ENCODE assay signal across 18 mouse cellular contexts in genomic region chr13:103975101-103975500, GRCm38 (mm10). TPM values are rescaled to one million over a fixed set of nuclear protein-coding genes. Genes with fewer than 3 reads are reported as not detected.
A peak's percentile ranks its signal among the peaks of the same experiment; 100 is the strongest.
DNase-seq lines count a peak whose midpoint lies in the region; ATAC-seq and TF ChIP-seq lines count a peak whose summit lies in the region.
"Had no signal": no experiment of that assay in that cellular context is flagged by ENCODE, and none has a peak within 500 bp of the region (broad histone marks: within the 10 kb centered on the region; RNA-seq: fewer than 3 reads in every experiment).

No protein-coding gene starts in this region.

- TF ChIP-seq POLR2A in kidney, adult 2 months (IDR thresholded peaks at IDR 0.05; ENCODE audit: low read depth, low read length) = no peak

- H3K4me2 ChIP-seq in heart, embryonic 14.5 days (ENCODE audit: low read length) = peak overlapping the region; percentile 11
- H3K4me2 ChIP-seq: hindbrain, embryonic 14.5 days had no signal

- WGBS in heart, embryonic 14.5 days = 38% methylated on average over 10 of the region's 10 CpGs
- 85% methylated on average over 10 of the region's 10 CpGs for WGBS in kidney, adult 2 months

- no peak for ATAC-seq in heart, embryonic 14.5 days (ENCODE audit: insufficient number of reproducible peaks, insufficient read depth, low FRiP score, low read depth)
- ATAC-seq: CD4-positive, CD25-positive, alpha-beta regulatory T cell, adult 4 months; forebrain, embryonic 14.5 days; Patski had no signal

- no peaks in the 10 kb centered on the region for H3K36me3 ChIP-seq in heart, embryonic 14.5 days (ENCODE audit: control insufficient read depth, insufficient read depth, low read length)
- H3K36me3 ChIP-seq in kidney, adult 2 months (ENCODE audit: control insufficient read depth, insufficient read depth, low read length) = no peaks in the 10 kb centered on the region
- H3K36me3 ChIP-seq: midbrain, embryonic 10.5 days had no signal

- no peaks in the 10 kb centered on the region for H3K27me3 ChIP-seq in heart, embryonic 14.5 days (ENCODE audit: control insufficient read depth, insufficient read depth, low read length)
- H3K27me3 ChIP-seq in kidney, adult 2 months (replicated peaks; ENCODE audit: control insufficient read depth, insufficient read depth, low read length) = no peaks in the 10 kb centered on the region
- H3K27me3 ChIP-seq: Patski had no signal

- H3K9me3 ChIP-seq in heart, embryonic 14.5 days (ENCODE audit: control insufficient read depth, low read length) = 0 out of 2 replicates have a peak, but pooled peaks cover 3% of the 10 kb centered on the region
- H3K9me3 ChIP-seq: midbrain, embryonic 10.5 days had no signal

- no peak overlapping the region for H3K9ac ChIP-seq in heart, embryonic 14.5 days (ENCODE audit: low read length)
- H3K9ac ChIP-seq: hindbrain, embryonic 14.5 days; liver, embryonic 14.5 days had no signal

- H3K4me3 ChIP-seq in gastrocnemius, adult 2 months = no peak overlapping the region
- no peak overlapping the region for H3K4me3 ChIP-seq in heart, embryonic 14.5 days (ENCODE audit: control insufficient read depth in 1 of 2, insufficient read depth in 1 of 2, low read depth in 1 of 2, low read length in 2 of 2)
- no peak overlapping the region for H3K4me3 ChIP-seq in kidney, adult 2 months (ENCODE audit: insufficient read depth, low read depth, low read length)
- no peak overlapping the region for H3K4me3 ChIP-seq in left cerebral cortex, adult 2 months
- H3K4me3 ChIP-seq: midbrain, embryonic 10.5 days had no signal

- no peak for TF ChIP-seq CTCF in gastrocnemius, adult 2 months (IDR thresholded peaks at IDR 0.05)
- no peak for TF ChIP-seq CTCF in kidney, adult 2 months (conservative IDR thresholded peaks at IDR 0.05; ENCODE audit: insufficient read depth, insufficient read length, low read depth, low read length)
- no peak for TF ChIP-seq CTCF in left cerebral cortex, adult 2 months (IDR thresholded peaks at IDR 0.05)

- peaks cover 19 to 20% of the 10 kb centered on the region in 2 experiments for H3K4me1 ChIP-seq in heart, embryonic 14.5 days (ENCODE audit: control insufficient read depth in 2 of 2, insufficient read depth in 2 of 2, low read length in 2 of 2)
- peaks cover 4% of the 10 kb centered on the region; the same call in 1 of the 2 replicates for H3K4me1 ChIP-seq in kidney, adult 2 months (ENCODE audit: control insufficient read depth, insufficient read depth, low read length)
- H3K4me1 ChIP-seq: midbrain, embryonic 10.5 days had no signal

- no peak for DNase-seq in gastrocnemius, adult 2 months
- no peak for DNase-seq in gastrocnemius, postnatal 25 days
- DNase-seq in heart, postnatal 36 days = no peak
- DNase-seq in kidney, postnatal 10 days = peak; percentile 39
- no peak for DNase-seq in kidney, adult 2 months
- DNase-seq in heart, postnatal 10 days = peak; percentile 35 to 45
- no peak for DNase-seq in left cerebral cortex, adult 2 months (ENCODE audit: extremely low spot score in 1 of 2, low spot score in 2 of 2)
- DNase-seq: adrenal gland, adult 8-10 months; cerebellum, adult 8-10 months; right cerebral cortex, postnatal 14 days had no signal

- H3K27ac ChIP-seq in gastrocnemius, adult 2 months = peak overlapping the region; percentile 10; the same call in 1 of the 2 replicates
- peak overlapping the region; percentile 5 to 10; a peak in 1 of 4 replicates for H3K27ac ChIP-seq in heart, embryonic 14.5 days (replicated peaks in 1 of 2; ENCODE audit: control insufficient read depth in 1 of 2, insufficient read depth in 1 of 2, low read depth in 2 of 2, low read length in 2 of 2)
- no peak overlapping the region for H3K27ac ChIP-seq in kidney, adult 2 months (ENCODE audit: insufficient read depth, low read depth, low read length)
- no peak overlapping the region for H3K27ac ChIP-seq in left cerebral cortex, adult 2 months
- H3K27ac ChIP-seq: hindbrain, embryonic 14.5 days; liver, embryonic 14.5 days; macrophage; midbrain, embryonic 10.5 days had no signal

- intact Hi-C loops in gastrocnemius, adult 2 months (cut with DNase I) = loop anchor here (5.0 kb wide), 1 partner anchor 67 kb away; no protein-coding TSS in a partner anchor
- intact Hi-C loops in heart, postnatal 36 days (cut with DNase I) = no loop called here
- intact Hi-C loops in heart, postnatal 10 days (cut with DNase I) = loop anchor here (5.0 kb wide), 1 partner anchor 62 kb away; no protein-coding TSS in a partner anchor
- intact Hi-C loops in left cerebral cortex, adult 2 months (cut with DNase I) = no loop called here

RNA-seq across cellular contexts. Expression of gene Erbin, which starts 54.8 kb away (rescaled TPM):
- 10 to 100 TPM; 40.6 to 45.3 TPM for total RNA-seq in gastrocnemius, adult 2 months (2021)
- total RNA-seq in gastrocnemius, postnatal 25 days (2021) = 10 to 100 TPM; 30.4 to 34.3 TPM
- 22.7 and 24.8 TPM in 2 replicates for polyA plus RNA-seq in heart, embryonic 14.5 days (2014; fragmentation: Nextera tagmentation; extraction: Ambion mirVana)
- 10 to 100 TPM; 46.7 to 52.2 TPM for total RNA-seq in heart, postnatal 36 days (2021)
- 15.7 and 18.9 TPM in 2 replicates for polyA plus RNA-seq in kidney, adult 2 months (2012; rRNA removed)
- 10 to 100 TPM; 71.2 to 73.8 TPM for total RNA-seq in heart, postnatal 10 days (2021)
- 10 to 100 TPM; 37.5 to 39.2 TPM for total RNA-seq in left cerebral cortex, adult 2 months (2021)

Comparison
In these comparisons a context has a peak if more than half of its experiments do, and no peak if none do; other contexts are left out.
1. DNase-seq: peak in kidney, postnatal 10 days (single experiment) and heart, postnatal 10 days (2 of 2); none in gastrocnemius, adult 2 months (single experiment), gastrocnemius, postnatal 25 days (single experiment), heart, postnatal 36 days (0 of 2), kidney, adult 2 months (single experiment) and left cerebral cortex, adult 2 months (0 of 2).
2. intact Hi-C loops: an anchor here in gastrocnemius, adult 2 months (5.0 kb wide) and heart, postnatal 10 days (5.0 kb wide); none called in heart, postnatal 36 days and left cerebral cortex, adult 2 months.
3. H3K27ac ChIP-seq: peak in gastrocnemius, adult 2 months (single experiment) and heart, embryonic 14.5 days (2 of 2); none in kidney, adult 2 months (single experiment) and left cerebral cortex, adult 2 months (single experiment).